Mouse (Mus musculus) embryonic facial prominence, embryonic 10.5 days (tissue): Measurements from ENCODE around the gene Acot5. TPM values are rescaled to one million over a fixed set of nuclear protein-coding genes. Genes with fewer than 3 reads are reported as not detected.
A peak's percentile ranks its signal among the peaks of the same experiment; 100 is the strongest.

Source experiments
- DNase-seq: peaks from one replicate; pipeline ENCODE4 v3.0.0-alpha.2; 2017; ENCODE audit warnings: low spot score
- H3K27ac ChIP-seq: fragments of 300-500 bp; sonication (generic); replicated peaks from 2 replicates; pipeline ENCODE4 v1.5.1; 2016; ENCODE audit warnings: mild to moderate bottlenecking
- H3K27me3 ChIP-seq: fragments of 300-500 bp; sonication (generic); replicated peaks from 2 replicates; pipeline ENCODE4 v1.6.1; 2016; ENCODE audit warnings: low read depth, mild to moderate bottlenecking; ENCODE audit not compliant: poor library complexity, severe bottlenecking
- H3K36me3 ChIP-seq: fragments of 300-500 bp; sonication (generic); replicated peaks from 2 replicates; pipeline ENCODE4 v1.6.1; 2016; ENCODE audit warnings: mild to moderate bottlenecking, moderate library complexity
- H3K4me1 ChIP-seq: fragments of 300-500 bp; sonication (generic); 2 replicates; pipeline ENCODE4 v1.6.1; 2016
- H3K4me3 ChIP-seq: fragments of 300-500 bp; sonication (generic); 2 replicates; pipeline ENCODE4 v1.5.1; 2016; ENCODE audit warnings: mild to moderate bottlenecking, moderate library complexity
- H3K9me3 ChIP-seq: fragments of 300-500 bp; sonication (generic); 2 replicates; pipeline ENCODE4 v1.6.1; 2016; ENCODE audit warnings: mild to moderate bottlenecking
- WGBS: fragments of 180-500 bp; shearing (Covaris S2); methylation state at CpG from one replicate; pipeline ENCODE4 v1.1.7; 2016; 5-methylcytosine and 5-hydroxymethylcytosine counted together
- polyA plus RNA-seq: library from polyadenylated mRNA; unstranded; fragments of >200 nt; fragmentation: Nextera tagmentation; extraction: Ambion mirVana; gene quantifications from 2 replicates; pipeline ENCODE4 v1.2.1, GENCODE M21; 2016

Acot5 gene
- polyA plus RNA-seq, 1 experiment from 2014 or later: not detected

DNA sequence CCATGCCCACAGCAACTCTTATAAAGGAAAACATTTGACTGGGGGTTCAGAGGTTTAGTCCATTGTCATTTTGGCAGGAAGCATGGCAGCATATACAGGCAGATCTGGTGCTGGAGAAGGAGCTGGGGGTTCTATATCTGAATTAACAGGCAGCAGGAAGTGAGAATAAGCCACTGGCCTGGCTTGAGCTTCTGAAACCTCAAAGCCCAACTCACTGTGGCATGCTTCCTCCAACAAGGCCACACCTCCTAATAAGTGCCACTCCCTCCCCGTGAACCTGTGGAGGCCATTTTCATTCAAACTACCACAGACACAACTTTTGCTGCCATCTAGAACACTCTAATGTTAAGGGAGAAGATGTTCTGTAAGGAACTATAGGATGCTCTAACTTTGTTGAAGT, 38.6 kb downstream of the Acot5 start:
- Histone ChIP-seq H3K4me1 (no peaks in the 10 kb centered on the region), H3K36me3 (no peaks in the 10 kb centered on the region), H3K27me3 (no peaks in the 10 kb centered on the region), H3K9me3 (no peaks in the 10 kb centered on the region), H3K27ac (no peak overlapping the region), H3K4me3 (no peak overlapping the region)
- WGBS: 82% methylated on average over 1 of the region's 1 CpGs
- DNase-seq: no peak

DNA sequence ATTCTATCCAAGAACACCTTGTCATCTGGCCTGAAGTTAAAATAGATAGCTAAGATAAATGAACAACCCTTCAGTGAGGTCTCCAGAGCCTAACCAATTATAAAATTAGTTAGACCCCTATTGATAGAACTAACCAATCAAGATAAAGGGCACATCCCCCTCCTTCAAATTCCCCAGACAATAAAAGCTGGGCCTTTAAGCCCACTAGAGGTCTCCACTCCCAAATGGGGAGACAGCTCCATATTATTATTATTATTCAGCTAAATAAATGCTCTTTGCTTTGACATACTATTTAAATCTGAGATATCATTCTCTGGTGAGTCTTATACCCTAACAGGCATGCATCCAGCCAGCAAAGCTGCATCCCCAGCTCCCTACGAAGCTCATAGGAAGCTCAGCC, 40.8 kb downstream of the Acot5 start:
- WGBS: 72% methylated on average over 1 of the region's 1 CpGs
- no peak overlapping the region for H3K27ac ChIP-seq
- H3K27me3 ChIP-seq: no peaks in the 10 kb centered on the region
- H3K36me3 ChIP-seq: no peaks in the 10 kb centered on the region
- H3K4me1 ChIP-seq: peaks cover 6% of the 10 kb centered on the region
- no peak for DNase-seq
- H3K9me3 ChIP-seq: no peaks in the 10 kb centered on the region
- H3K4me3 ChIP-seq: no peak overlapping the region

GRCm38 (mm10) chr12:84110814-84111213, 41.7 kb downstream of the Acot5 start:
- no peak overlapping the region for H3K27ac ChIP-seq
- 89% methylated on average over 4 of the region's 4 CpGs for WGBS
- no peaks in the 10 kb centered on the region for H3K36me3 ChIP-seq
- no peak for DNase-seq
- H3K4me3 ChIP-seq: no peak overlapping the region
- peaks cover 11% of the 10 kb centered on the region for H3K4me1 ChIP-seq
- no peaks in the 10 kb centered on the region for H3K27me3 ChIP-seq
- H3K9me3 ChIP-seq: no peaks in the 10 kb centered on the region

- Histone ChIP-seq H3K9me3 (no peaks in the 10 kb centered on the region), H3K4me1 (peaks cover 11% of the 10 kb centered on the region), H3K27me3 (no peaks in the 10 kb centered on the region), H3K27ac (0 out of 2 replicates have a peak overlapping the region, but pooled peaks have one; percentile 84), H3K36me3 (no peaks in the 10 kb centered on the region), H3K4me3 (peak overlapping the region; percentile 84)
- 56% methylated on average over 6 of the region's 6 CpGs for WGBS
- no peak for DNase-seq
These were observed 44.6 kb downstream of the Acot5 start for GRCm38 (mm10) chr12:84113676-84114075.

DNA sequence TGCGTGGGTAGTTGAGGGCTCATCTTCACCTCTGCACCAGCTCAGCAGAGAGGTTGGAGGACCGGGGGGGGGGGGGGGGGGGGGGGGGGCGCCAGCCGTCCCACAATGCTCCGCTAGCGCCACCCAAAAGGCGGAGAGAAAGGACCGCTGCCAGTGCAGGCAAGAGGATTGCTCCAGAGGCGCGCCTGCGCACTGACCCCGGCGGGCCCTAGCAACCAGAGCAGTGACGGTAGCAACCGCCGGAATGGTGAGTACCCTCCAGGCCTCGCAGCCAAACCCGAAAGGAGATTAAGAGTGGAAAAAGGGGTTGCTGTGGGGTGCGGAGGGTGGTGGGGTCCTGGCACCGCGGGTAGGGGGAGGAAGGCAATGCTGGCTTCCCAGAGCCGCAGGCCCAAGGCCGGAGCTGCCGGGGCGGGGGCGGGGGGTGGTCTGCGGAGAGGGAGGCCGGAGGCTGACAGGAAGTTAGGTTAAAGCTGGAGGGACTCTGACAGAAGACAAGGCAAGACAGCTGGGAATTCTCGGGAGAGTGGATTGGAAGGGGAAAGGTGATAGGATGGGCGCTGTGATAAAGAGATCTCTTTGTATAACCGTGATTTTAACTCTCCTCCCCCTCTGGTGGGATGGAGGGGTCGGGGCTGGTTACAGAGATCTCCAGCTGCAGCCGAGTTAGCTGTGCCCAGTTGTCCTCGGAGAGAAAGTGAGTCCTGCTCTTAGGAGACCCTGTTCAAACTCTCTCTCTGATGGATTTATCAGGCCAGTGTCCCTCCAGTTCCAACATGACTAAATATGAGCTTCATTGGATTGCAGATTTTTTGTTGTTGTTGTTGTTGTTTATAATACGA, 45.2 kb downstream of the Acot5 start, which contains the start of gene Dnal1:
Gene Dnal1, plus strand, starts transcription at position 214 of the 842 bp plus-strand sequence.
- no peaks in the 10 kb centered on the region for H3K36me3 ChIP-seq
- peak within 1 kb of the TSS; percentile 84 for H3K27ac ChIP-seq
- no peaks in the 10 kb centered on the region for H3K9me3 ChIP-seq
- H3K4me3 ChIP-seq: peak within 1 kb of the TSS; percentile 84
- 2% methylated on average over 32 of the region's 35 CpGs for WGBS
- peak; percentile 96 for DNase-seq
- H3K4me1 ChIP-seq: peaks cover 11% of the 10 kb centered on the region
- no peaks in the 10 kb centered on the region for H3K27me3 ChIP-seq

DNA sequence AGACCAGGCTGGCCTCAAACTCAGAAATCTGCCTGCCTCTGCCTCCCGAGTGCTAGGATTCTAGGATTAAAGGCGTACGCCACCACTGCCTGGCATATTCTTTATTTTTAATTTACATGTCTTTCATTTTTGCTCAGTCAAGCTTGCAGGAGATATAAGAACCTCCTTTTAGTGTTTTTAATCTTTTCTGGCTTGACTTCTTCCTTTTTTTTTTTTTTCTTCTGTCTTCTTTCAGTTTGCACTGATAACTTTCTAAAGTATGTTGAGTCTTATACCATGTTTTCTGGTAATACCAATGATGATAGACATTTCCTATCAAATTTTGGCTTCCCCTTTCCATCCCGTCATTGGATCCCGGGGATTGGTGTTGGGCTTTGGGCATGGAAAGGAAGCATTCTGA, 50.5 kb downstream of the Acot5 start:
- Histone ChIP-seq H3K27ac (no peak overlapping the region), H3K9me3 (no peaks in the 10 kb centered on the region)
- WGBS: 95% methylated on average over 5 of the region's 5 CpGs

More for the DNA sequence above, 50.5 kb downstream of the Acot5 start:
- Histone ChIP-seq H3K36me3 (peaks cover 4% of the 10 kb centered on the region; the same call in 1 of the 2 replicates), H3K27me3 (no peaks in the 10 kb centered on the region), H3K4me3 (no peak overlapping the region), H3K4me1 (peaks cover 8% of the 10 kb centered on the region)
- no peak for DNase-seq

Other genes starting within 250 kb of the Acot5 start
- gene Numb, start 147.4 kb upstream of the Acot5 start, polyA plus RNA-seq: 39.3 and 41.9 TPM in 2 replicates
- 15.9 and 16.8 TPM in 2 replicates for gene Riox1, start 118.7 kb upstream of the Acot5 start, polyA plus RNA-seq
- gene Heatr4, start 84.5 kb upstream of the Acot5 start, polyA plus RNA-seq: not detected in 2 replicates
- 18.9 and 19.1 TPM in 2 replicates for gene Acot2, start 81.5 kb upstream of the Acot5 start, polyA plus RNA-seq
- gene Acot1, start 59.8 kb upstream of the Acot5 start, polyA plus RNA-seq: 21.5 and 29.6 TPM in 2 replicates
- gene Acot4, start 30.9 kb upstream of the Acot5 start, polyA plus RNA-seq: 0.16 and 0.39 TPM in 2 replicates
- not detected in 2 replicates for gene Gm49366, start 30.4 kb upstream of the Acot5 start, polyA plus RNA-seq
- gene Acot3, start 17.2 kb upstream of the Acot5 start, polyA plus RNA-seq: 0.23 and 0.25 TPM in 2 replicates
- 0.80 and 0.81 TPM in 2 replicates for gene Acot6, start 31.3 kb downstream of the Acot5 start, polyA plus RNA-seq
- gene Dnal1, start 45.0 kb downstream of the Acot5 start, polyA plus RNA-seq: 4.1 and 6.7 TPM in 2 replicates
- gene Pnma1, start 79.2 kb downstream of the Acot5 start, polyA plus RNA-seq: 1.3 and 1.6 TPM in 2 replicates
- 7.3 and 8.2 TPM in 2 replicates for gene Elmsan1, start 149.6 kb downstream of the Acot5 start, polyA plus RNA-seq
- 16.5 and 16.6 TPM in 2 replicates for gene Ptgr2, start 215.9 kb downstream of the Acot5 start, polyA plus RNA-seq
- gene Zfp410, start 247.5 kb downstream of the Acot5 start, polyA plus RNA-seq: 116 and 119 TPM in 2 replicates